Mouse (Mus musculus) thymus, adult 18-20 months (tissue): Measurements from ENCODE around the gene Trim40.
"Not testable (repeated sequence)": the region's sequence is repeated elsewhere in the genome, so short reads cannot be mapped to it uniquely, and the experiment has no call there.

ENCODE experiments used
- DNase-seq, 2 experiments: peaks; one replicate each; pipeline ENCODE4 v3.0.0; 2022; ENCODE audit warnings: mixed read lengths in 2 of 2

Gene Trim40

DNA sequence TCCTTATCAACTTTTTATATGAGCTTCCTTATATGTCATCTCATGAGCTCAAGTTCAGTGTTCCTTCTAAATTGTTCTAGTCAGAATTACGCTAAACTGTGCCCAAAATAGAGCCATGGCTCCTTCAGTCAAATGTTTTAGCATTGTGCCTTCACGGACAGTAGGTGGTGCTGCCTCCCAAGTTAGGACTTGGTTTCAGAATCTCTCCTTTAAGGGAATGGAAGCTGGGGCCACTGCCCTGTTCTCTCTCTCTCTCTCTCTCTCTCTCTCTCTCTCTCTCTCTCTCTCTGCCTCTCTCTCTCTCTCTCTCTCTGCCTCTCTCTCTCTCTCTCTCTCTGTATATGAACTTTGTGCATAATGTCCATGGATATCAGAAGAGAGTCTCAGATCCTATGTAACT is 2.4 kb upstream of the Trim40 start:
- no peak for DNase-seq

DNA sequence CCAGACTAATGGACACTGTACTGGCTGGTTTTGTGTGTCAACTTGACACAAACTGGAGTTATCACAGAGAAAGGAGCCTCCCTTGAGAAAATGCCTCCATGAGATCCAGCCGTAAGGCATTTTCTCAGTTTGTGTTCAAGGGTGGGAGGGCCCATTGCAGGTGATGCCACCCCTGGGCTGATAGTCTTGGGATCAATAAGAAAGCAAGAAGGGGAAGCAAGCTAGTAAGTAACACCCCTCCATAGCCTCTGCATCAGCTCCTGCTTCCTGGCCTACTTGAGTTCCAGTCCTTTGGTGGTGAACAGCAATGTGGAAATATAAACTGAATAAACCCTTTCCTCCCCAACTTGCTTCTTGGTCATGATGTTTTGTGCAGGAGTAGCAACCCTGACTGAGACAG is 1.6 kb upstream of the Trim40 start:
- not testable (repeated sequence) for DNase-seq

DNA sequence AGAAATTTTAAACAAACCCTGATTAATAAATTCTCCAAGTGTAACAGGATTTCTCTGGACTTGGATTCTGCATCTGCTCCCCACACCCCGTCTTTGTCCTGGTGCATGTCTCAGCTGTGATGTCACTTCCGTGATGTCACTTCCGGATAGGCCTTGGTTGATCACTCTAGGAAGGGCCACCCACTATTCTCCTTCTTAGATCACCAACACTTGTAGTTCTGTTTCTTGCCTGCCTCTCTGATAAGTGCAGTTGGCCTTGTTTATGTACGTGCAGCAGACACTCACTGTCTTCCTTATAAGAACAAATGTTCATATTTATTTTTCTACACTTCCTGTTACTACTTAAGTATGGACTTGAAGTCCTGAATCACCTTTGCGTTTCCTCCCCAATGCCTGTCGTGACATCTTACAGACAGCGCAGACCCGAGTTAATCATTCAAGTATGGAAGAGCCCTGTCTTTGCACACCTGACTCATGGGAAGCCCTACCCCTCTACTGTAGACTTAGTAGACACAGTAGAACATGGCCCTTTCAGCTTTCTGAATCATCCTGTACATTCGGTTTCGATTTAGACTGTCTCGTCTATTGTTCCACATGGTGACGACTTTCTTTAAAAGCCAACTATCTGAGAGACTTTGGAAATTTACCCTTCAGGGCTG is 4.7 kb downstream of the Trim40 start:
- DNase-seq: no peak

DNA sequence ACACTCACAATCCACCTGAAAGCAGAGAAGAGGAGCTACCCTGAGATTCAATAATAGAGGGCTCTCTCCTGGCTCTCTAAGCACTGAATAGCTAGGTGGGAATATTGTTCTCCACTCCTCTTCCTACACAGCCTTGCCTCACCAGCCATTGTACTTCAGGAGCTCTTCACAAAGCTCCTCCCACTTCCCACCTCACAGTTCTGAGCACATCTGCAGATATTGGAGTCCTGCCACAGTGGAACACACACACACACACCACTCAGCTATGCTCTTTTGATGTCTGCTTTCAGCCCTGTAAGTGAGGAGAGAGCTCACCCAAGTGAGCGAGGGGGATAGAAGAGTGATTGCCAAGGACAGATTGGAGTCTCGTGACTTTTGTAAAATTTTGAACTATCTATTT is 6.6 kb downstream of the Trim40 start:
- DNase-seq: no peak

DNA sequence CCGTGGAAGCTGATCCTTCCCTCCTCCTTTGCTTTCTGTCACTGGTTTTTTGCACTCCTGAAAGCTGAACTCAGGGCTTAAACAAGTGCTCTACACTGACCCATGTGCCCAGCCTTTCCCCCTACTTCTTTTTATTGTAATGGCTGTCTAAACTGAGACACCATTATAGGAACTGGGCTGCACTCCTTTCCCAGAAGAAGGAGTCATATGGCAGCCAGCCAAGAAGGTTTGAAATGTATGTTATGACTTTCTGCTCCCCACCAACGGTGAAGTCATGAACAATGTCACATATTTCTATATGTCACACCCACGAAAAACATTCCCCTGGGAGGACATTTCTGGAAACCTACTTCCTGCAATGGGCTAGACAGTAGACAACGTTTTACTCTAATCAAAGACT is 15.3 kb downstream of the Trim40 start:
- no peak for DNase-seq

DNA sequence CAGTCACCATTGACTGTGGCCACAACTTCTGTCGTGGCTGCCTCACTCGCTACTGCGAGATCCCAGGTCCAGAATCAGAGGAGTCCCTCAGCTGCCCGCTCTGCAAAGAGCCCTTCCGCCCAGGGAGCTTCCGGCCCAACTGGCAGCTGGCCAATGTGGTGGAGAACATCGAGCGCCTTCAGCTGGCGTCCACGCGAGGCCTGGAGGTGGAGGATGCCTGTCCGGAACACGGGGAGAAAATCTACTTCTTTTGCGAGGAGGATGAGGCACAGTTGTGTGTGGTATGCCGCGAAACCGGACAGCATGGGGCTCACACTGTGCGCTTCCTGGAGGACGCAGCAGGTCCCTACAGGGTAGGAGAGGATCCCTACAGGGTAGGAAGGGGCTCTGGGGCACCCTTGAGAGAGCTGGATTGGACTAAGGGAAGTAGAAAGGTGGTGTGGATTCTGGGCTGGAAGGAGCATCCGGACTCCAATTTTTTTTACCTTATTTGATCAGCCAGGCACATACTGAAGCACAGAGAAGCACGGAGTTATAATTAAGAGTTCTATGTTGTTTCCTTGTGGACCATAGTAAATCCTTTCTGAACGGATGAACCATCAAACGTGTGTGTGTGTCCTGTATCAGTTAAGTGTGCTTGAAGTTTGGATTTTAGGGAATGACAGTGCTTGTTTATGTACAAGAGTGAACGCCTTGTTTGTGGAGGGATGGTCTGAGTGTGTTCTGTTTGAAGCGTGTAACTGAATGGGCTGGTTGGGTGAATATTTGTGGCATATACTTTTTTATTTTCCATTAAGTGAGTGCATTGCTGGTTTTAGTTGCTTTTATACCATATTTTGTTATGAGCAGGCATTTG is 19.7 kb downstream of the Trim40 start:
- no peak for DNase-seq

DNA sequence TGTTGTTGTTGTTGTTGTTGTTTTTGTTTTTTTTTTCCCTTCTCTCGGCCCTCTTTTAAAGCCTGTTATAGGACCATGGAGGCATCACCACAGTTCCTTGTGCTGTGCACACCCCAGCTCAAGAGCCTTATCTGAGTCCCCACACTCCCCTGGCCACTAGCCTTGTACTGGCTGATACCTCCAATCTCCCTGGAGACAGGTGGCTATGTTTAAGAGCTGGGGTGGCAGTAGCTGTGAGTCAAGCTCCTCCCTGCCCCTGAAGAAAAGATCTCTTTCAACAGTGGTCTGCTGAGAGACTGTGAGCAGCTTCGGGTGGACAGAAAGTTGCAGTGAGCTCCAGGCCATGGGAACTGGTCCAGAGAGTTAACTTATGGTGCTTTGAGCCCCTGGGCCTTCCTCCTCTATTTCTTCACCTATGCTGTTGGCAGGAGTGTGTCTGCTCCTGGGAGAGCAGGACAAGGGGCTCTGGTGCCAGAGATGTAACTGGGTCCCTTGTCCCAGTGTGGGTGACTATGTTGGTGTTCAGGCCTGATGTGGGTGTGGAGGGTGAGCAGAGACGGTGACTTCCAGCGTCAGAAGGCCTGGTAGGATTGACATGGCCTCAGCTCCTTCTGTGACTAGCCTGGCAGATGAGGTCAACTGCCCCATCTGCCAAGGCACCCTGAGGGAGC is 20.5 kb downstream of the Trim40 start, which contains the start of gene Trim10:
TSS of gene Trim10 (plus strand) at position 291 of the 671 bp plus-strand sequence.
- no peak for DNase-seq

DNA sequence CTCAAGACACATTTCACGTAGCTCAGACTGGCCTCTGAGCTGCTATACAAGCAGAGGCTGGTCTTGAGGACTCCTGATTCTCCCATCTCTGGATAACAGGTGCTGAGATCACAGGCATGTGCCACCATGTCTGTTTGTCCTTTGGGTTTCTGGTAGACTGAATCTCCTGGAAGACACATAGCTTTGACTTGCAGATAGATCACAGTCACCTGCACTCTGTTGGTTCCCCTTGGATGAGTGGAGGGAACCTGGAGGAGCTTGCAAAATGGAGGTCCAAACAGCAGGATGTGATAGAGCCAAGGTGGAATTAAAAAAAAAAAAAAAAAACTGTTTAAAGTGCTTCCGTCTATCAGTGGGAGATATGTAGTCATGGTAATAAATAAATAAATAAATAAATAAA is 21.1 kb downstream of the Trim40 start:
- no peak for DNase-seq

DNA sequence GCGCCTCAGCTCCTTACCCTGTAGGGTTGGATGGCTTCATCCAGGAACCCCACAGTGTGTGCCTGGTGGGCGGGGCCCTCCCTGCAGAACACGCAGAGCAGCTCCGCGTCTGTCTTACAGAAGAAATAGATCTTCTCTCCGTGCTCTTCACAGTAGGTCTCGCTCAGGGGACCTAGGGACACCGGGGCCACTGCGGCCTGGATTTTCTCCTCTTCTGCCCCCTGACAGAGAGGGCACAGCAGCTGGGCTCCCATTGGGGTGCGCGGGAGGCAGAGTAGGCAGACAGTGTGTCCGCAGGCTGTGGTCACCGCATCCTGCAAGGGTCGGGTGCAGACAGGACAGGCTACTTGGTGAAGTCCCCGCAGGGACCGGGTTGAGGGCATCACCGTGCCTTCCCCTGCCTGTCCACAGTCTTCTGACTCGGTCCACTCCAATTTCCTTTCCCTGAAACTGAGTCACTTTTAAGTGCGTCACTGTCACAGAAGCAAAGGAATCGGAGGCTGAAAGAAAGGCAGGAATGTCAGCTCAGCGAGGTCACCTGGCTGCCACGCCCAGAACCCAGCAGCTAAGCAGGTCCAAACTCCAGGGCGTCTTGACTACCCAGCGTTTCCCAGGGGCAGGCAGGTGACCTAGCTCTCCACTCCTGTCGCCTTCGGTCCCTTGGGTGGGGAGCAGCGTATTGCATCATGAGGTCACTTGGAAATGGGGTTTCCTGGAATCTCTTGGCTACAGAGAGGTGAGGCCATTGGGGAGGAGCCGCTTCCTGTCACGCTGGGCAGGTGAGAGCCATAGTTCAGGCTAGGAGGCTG is 23.0 kb downstream of the Trim40 start, which contains the start of gene Trim15:
TSS of gene Trim15 (minus strand) at position 492 of the 809 bp plus-strand sequence.
- DNase-seq: no peak

DNA sequence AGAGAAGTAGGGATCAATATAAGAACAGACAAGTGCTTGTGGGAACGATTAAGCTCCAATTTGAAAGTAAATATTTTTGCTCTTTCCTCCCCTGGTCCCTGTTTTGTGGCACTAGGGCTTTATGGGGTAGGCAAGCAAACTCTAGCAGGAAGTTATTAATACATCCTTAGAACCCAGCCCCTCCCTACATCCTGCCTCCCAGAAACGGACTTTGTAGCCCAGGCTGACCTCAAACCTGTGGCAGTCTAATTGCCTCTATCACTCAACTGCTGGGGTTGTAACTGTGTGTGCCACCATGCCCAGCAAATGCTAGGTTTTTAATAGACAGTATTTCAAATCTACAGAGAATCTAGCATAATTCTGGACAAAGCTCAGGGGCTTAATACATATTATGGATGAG is 28.2 kb downstream of the Trim40 start:
- no peak for DNase-seq

DNA sequence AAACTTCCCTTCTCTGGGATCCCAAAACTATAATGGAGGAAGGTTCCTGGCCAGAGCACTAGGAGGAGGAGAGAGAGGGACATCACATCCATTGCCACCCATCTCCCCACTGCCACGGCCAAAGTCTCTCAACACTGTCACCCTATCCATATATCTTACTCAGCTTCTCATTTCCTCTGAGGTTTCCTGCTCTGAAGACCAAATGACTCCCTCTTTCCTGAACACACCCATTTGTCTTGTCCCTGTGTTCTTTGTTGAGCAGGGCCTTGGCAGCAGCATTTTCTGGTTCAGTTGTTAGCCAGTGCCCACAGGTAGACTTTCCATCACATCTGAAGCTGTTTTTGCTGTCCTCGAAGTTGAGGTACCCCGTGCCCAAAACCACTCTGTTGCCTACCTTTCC is 31.7 kb downstream of the Trim40 start:
- no peak for DNase-seq

DNA sequence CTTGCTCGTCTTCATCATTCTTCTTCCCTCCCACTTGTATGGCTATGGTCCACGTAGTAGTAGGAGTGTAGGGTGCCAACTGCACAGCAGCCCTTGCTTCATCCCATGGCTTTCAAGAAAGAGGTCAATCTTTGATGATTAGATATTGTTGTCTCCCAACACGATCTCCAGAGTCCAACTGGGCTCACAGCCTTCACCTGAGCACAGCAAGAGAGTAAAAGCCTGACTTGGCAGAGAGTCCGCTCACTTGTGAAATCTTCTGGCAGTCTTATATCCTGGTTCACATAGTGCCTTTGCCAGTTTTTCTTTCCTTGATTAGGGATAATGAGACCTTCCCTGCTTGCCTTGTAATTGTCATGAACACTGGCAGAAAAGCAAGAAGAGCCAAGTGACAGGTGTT is 33.7 kb downstream of the Trim40 start:
- DNase-seq: no peak

DNA sequence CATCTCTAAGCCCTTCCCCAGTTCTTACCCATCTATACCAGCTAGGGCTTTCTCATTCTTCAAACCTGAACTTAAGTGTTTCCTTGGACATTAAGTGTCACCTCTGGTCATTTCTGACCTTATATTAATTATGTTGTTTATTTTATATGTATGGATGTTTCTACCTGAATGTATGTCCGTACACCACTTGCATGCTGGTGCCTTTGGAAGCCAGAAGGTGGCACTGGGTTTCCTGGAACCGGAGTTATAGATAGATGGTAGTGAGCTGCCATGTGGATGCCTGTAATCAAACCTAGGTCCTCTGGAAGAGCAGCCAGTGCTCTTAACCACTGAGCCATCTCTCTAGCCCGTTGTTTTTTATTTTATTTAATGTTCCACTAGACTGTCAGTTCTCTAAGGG is 34.4 kb downstream of the Trim40 start:
- no peak for DNase-seq

DNA sequence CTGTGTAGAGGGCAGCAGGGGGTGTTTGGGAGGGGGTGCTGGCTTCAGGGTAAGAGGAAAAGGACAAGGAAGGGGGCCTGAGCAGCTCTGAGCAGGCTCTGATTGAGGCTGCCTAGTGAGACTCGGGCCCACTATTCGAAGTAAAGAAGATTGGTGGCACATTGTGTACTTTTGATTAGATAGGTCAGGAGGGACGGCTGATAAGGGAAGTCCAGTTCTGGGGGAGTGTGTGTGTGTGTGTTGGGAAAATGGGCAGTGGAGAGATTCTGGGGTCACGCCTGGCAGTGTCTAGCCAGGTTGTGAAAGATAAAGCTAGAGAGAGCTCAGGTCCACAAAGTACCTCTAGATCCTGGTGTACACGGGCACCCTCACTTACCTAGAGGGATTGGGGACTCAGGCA is 38.3 kb downstream of the Trim40 start:
- no peak for DNase-seq

DNA sequence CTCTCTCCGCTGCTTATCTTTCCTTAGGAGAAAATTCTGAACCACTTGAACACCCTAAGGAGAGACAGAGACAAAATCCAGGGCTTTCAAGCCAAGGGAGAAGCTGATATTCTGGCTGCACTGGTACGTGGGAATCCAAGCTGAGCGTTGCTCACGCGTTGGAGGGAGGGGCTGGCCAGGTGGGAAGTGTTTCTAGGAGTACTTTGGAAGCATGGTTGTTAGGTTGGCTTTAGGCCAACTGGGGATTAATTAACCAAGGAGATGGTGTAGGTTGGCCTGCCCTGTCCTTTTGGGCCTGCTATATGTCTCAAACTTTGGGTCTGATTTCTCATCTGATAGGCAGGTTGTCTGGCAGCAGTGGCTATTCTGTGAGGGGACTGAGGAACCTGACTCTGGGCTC is 38.7 kb downstream of the Trim40 start:
- no peak for DNase-seq

DNA sequence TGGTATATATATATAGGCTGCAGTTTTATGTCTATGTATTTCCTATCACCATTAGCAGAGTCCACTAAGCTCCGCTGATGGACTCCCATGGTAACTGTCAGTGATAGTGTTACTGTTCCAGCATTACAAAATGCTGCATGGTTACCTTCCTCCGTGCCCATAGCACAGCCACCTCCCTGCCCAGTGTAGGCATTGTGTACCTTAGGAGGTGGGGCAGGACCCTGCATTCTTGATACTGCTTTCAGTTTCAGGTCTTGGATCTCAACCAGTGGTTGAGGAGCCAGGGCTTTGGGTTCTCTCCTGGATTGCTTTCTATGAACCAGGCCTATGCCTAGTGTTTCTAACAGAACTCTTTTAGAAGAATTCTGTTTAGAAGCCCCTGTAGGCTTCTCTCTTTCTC is 39.9 kb downstream of the Trim40 start:
- DNase-seq: no peak

DNA sequence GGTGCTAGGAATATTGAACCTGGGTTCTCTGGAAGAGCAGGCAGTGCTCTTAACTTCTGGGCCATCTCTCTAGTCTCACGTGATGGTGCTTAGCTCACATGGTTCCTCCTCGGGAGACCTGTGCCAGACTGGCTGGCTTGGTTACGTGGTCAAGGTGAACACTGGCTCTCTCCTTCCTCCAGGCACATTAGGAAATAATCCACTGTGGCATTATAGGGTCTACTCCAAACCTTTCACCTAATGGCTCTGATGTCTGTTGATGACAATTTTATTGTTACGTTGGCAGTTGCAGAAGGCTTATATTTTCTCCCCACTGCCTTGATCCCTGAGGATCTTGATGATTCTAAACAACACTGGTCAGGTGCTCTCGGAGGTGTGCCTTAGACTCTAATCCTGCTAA is 41.0 kb downstream of the Trim40 start:
- DNase-seq: no peak

DNA sequence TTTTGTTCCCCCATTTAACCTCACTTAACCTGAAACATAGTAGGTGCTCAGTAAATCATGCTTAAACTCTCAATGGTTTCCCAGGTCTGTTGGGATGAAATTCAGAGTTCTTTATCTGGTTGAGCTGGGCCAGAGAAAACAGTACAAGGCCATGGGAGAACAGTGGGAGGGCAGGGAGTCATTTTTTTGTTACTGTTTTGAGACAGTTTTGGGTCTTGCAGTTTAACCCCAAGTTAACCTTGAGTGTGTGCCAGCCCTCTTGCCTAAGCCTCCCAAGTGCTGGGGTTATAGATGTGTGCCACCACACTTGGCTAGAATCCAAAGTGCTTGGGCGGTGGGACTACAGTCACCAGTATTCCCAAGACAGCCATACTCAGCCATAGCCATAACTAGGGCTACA is 45.2 kb downstream of the Trim40 start:
- DNase-seq: no peak

DNA sequence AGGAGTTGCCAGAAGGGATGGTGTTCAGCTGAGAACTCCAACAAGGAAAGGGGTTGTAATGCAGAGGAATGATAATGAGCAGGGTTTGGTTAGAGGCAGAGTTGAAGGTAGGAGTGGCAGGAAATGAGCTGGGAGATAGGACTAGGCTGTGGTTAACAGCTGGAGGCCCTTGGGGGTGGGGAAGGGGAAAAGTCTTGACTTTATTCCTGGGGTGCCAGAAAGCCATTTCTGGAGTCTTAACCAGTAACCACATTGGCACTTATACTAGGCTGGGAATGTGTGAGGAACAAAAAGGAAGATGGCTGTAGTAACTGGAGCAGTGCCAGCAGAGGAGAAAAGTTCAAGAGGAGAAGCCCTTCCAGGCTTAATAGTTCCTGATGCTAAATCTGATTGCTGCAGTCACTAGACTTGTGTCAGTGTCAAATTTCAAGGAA is 45.6 kb downstream of the Trim40 start:
- DNase-seq: no peak

DNA sequence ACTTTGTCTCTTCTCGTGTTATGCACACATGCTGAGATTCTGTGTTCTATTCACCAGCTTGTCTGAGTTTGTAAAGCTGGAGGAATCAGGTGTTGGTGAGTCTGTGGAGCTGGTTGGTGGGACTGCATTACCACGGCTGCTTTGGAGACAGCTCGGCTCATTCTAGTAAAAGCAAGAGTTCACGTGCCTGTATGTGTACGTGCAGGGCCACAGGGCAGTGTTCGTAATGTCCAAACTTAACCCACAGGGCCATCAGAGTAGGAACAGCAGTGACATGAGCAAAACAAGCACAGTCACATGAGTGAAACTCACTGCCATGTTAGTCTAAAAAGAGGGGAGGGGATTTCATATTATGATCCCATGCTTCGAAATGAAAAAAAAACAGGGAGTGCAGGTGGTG is 46.2 kb downstream of the Trim40 start:
- DNase-seq: no peak

DNA sequence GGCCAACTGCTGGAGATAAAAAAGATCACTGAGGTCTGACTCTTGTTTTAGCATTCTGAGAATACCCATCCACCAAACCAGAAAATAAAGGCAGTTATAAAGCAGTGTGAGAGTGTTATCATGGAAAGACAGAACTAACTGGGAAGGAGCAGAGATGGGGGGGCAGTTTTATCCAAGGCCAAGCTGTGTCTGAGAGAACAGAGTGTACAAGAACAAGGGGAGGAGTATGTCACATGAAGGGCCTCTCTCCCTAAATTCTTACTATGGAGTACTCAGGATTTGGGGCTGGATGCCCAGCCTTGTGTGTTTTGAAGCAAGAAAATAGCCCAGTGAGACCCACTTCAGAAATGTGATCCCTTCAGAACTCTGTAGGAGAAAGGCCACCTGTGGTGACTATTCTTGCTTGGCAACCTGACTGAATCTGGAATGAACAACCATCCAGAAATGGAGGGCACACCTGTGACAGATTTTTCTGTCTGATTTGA is 48.9 kb downstream of the Trim40 start:
- no peak for DNase-seq

DNA sequence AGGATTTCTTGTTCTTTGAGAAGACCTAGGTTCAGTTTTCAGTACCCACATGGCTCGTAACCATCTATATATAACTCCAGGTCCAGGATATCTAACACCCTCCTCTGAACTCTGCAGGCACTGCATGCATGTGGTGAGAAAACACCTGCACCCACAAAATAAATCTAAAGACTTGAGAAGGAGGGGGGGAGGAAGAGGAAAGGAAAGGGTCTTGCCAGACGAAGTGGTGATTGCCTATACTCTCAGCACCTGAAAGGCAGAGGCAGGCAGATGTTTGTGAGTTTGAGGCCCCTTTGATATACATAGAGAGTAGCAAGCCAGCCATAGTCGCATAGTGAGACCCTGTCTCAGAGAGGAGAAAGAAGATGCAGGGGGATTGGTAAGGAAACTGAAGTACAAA is 50.0 kb downstream of the Trim40 start:
- peak; percentile 9 to 41 for DNase-seq

DNA sequence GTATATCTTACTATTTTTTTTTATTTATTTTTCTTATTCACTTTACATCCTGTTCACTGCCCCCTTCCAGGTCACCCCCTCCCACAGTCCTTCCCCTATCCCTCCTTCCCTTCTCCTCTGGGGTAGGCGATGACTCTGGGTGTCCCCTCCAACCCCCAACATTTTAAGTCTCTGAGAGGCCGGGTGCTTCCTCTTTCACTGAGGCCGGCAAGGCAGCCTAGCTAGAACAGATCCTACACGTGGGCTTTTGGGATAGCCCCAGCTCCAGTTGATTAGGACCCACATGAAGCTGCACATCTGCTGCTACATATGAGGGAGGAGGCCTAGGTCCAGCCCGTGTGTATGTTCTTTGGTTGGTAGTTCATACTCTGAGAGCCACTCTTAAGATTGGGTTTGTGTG is 50.9 kb downstream of the Trim40 start:
- DNase-seq: no peak
